Mouse (Mus musculus) cerebellum, adult 2 months (tissue): ENCODE measurements around the gene Olfr315. TPM values are rescaled to one million over a fixed set of nuclear protein-coding genes. Genes with fewer than 3 reads are reported as not detected.

ENCODE experiments used
- DNase-seq, 2 experiments: peaks; one replicate each; pipeline ENCODE4 v3.0.0; 2021
- H3K27ac ChIP-seq: fragments of 200-500 bp; 2 replicates; pipeline ENCODE4 v1.5.1; 2012; ENCODE audit warnings: low read length, control low read depth, inconsistent platforms; ENCODE audit not compliant: insufficient read depth
- H3K27me3 ChIP-seq: fragments of 200-500 bp; 2 replicates; pipeline ENCODE4 v1.6.1; 2012; ENCODE audit warnings: inconsistent platforms, mild to moderate bottlenecking, low read length, moderate library complexity; ENCODE audit not compliant: control insufficient read depth, insufficient read depth
- H3K4me1 ChIP-seq: fragments of 200-500 bp; 2 replicates; pipeline ENCODE4 v1.6.1; 2011; ENCODE audit warnings: low read length; ENCODE audit not compliant: control insufficient read depth, insufficient read depth
- H3K4me3 ChIP-seq: fragments of 200-500 bp; replicated peaks from 2 replicates; pipeline ENCODE3; 2011; ENCODE audit warnings: mild to moderate bottlenecking, low read depth, low read length, control low read depth; ENCODE audit not compliant: insufficient read depth
- CTCF ChIP-seq: fragments of 200-500 bp; IDR thresholded peaks from 2 replicates; pipeline ENCODE4 v1.5.1; 2011; ENCODE audit warnings: low read depth, mild to moderate bottlenecking, control low read depth, low read length, moderate library complexity, borderline replicate concordance; ENCODE audit not compliant: insufficient read depth
- POLR2A ChIP-seq: fragments of 200-500 bp; IDR thresholded peaks from 2 replicates; pipeline ENCODE4 v1.6.1; 2011; ENCODE audit warnings: low read length, control low read depth, borderline replicate concordance; ENCODE audit not compliant: insufficient read depth
- WGBS: fragments of 180-500 bp; shearing (Covaris S2); methylation state at CpG from one replicate; pipeline ENCODE4 v1.1.7; 2018; 5-methylcytosine and 5-hydroxymethylcytosine counted together
- polyA plus RNA-seq: library from polyadenylated mRNA; depleted of rRNA; stranded (reverse); fragments of >200 nt; gene quantifications from 2 replicates; pipeline ENCODE4 v1.2.3, GENCODE M21; 2012; rRNA removed

Olfr315 gene
- polyA plus RNA-seq, 1 experiment = not detected

DNA sequence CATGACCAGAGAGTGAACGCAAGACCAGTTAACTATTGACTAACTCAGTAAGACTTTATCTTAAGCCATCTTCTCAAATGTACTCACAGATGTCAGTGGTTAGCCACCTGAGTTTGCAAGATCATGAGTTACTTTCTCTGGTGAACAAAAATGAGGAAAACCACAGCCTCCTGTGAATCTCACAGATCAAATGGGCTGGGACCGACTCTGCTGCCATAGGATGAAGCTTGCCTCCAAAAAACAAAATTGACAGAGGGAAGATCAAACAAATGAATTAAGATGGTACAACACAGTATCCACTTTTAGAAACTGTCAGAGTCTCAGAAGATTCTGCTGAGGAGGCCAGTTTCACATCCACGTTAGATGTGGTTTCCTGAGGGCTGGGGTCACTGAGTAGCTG is 56.8 kb downstream of the Olfr315 start:
- no peaks in the 10 kb centered on the region for H3K4me1 ChIP-seq
- DNase-seq = no peak
- no peak overlapping the region for H3K27ac ChIP-seq
- no peaks in the 10 kb centered on the region for H3K27me3 ChIP-seq
- TF ChIP-seq POLR2A = no peak
- TF ChIP-seq CTCF = no peak
- 89% methylated on average over 3 of the region's 3 CpGs for WGBS
- no peak overlapping the region for H3K4me3 ChIP-seq

Other genes with a start within 250 kb of the Olfr315 start
- gene Olfr330, start 238.4 kb upstream of the Olfr315 start, polyA plus RNA-seq = not detected in 2 replicates
- gene Olfr329-ps, start 226.8 kb upstream of the Olfr315 start, polyA plus RNA-seq = not detected in 2 replicates
- gene Olfr328, start 217.6 kb upstream of the Olfr315 start, polyA plus RNA-seq = 0.07 and 0.11 TPM in 2 replicates
- 0.08 TPM in 1 of 2 replicates, not detected in the other for gene Olfr224, start 202.6 kb upstream of the Olfr315 start, polyA plus RNA-seq
- not detected in 2 replicates for gene Olfr325, start 195.5 kb upstream of the Olfr315 start, polyA plus RNA-seq
- not detected in 2 replicates for gene Olfr324, start 178.1 kb upstream of the Olfr315 start, polyA plus RNA-seq
- not detected in 2 replicates for gene 2210407C18Rik, start 157.1 kb upstream of the Olfr315 start, polyA plus RNA-seq
- not detected in 2 replicates for gene Olfr323, start 142.7 kb upstream of the Olfr315 start, polyA plus RNA-seq
- 0.28 and 0.29 TPM in 2 replicates for gene Trim58, start 132.7 kb upstream of the Olfr315 start, polyA plus RNA-seq
- not detected in 2 replicates for gene Olfr322, start 114.4 kb upstream of the Olfr315 start, polyA plus RNA-seq
- gene Olfr320, start 92.1 kb upstream of the Olfr315 start, polyA plus RNA-seq = not detected in 2 replicates
- gene Olfr319, start 74.0 kb upstream of the Olfr315 start, polyA plus RNA-seq = not detected in 2 replicates
- not detected in 2 replicates for gene Olfr318, start 49.2 kb upstream of the Olfr315 start, polyA plus RNA-seq
- gene Olfr317, start 34.0 kb upstream of the Olfr315 start, polyA plus RNA-seq = 0.03 TPM in 1 of 2 replicates, not detected in the other
- gene Olfr316, start 20.5 kb upstream of the Olfr315 start, polyA plus RNA-seq = not detected in 2 replicates
- gene Olfr314, start 9.8 kb downstream of the Olfr315 start, polyA plus RNA-seq = not detected in 2 replicates
- gene Fam183b, start 28.8 kb downstream of the Olfr315 start, polyA plus RNA-seq = 1.5 and 1.6 TPM in 2 replicates
- gene Olfr313, start 41.8 kb downstream of the Olfr315 start, polyA plus RNA-seq = not detected in 2 replicates
- gene Olfr312, start 56.0 kb downstream of the Olfr315 start, polyA plus RNA-seq = not detected in 2 replicates
- not detected in 2 replicates for gene Olfr311, start 66.1 kb downstream of the Olfr315 start, polyA plus RNA-seq
- 22.5 and 24.5 TPM in 2 replicates for gene Gm12258, start 74.0 kb downstream of the Olfr315 start, polyA plus RNA-seq
- 6.7 and 8.0 TPM in 2 replicates for gene 2810021J22Rik, start 94.0 kb downstream of the Olfr315 start, polyA plus RNA-seq
- 5.4 and 6.3 TPM in 2 replicates for gene Zfp39, start 131.0 kb downstream of the Olfr315 start, polyA plus RNA-seq
- gene Btnl10, start 144.7 kb downstream of the Olfr315 start, polyA plus RNA-seq = not detected in 2 replicates
- gene Rnf187, start 165.7 kb downstream of the Olfr315 start, polyA plus RNA-seq = 578 and 589 TPM in 2 replicates
- 154 and 186 TPM in 2 replicates for gene Hist3h2ba, start 175.7 kb downstream of the Olfr315 start, polyA plus RNA-seq
- gene Hist3h2a, start 181.5 kb downstream of the Olfr315 start, polyA plus RNA-seq = 41.3 and 43.2 TPM in 2 replicates
- 3.5 and 4.8 TPM in 2 replicates for gene Trim17, start 181.5 kb downstream of the Olfr315 start, polyA plus RNA-seq
- 25.3 and 27.5 TPM in 2 replicates for gene Trim11, start 204.9 kb downstream of the Olfr315 start, polyA plus RNA-seq